Mouse (Mus musculus): ENCODE measurements around the gene Usp43. TPM values are rescaled to one million over a fixed set of nuclear protein-coding genes. Genes with fewer than 3 reads are reported as not detected.
A peak's percentile ranks its signal among the peaks of the same experiment; 100 is the strongest.

Usp43 gene
- polyA plus RNA-seq, 1 experiment from 2014 or later = 0.16 TPM

- Histone ChIP-seq H3K4me1 (replicated peaks; ENCODE audit: control insufficient read depth, insufficient read depth, low read length) (no peaks in the 10 kb centered on the region), H3K4me3 (ENCODE audit: low read depth, low read length) (no peak overlapping the region), H3K36me3 (ENCODE audit: control insufficient read depth, insufficient read depth, low read length) (no peaks in the 10 kb centered on the region), H3K27me3 (replicated peaks; ENCODE audit: control insufficient read depth, insufficient read depth, low read length) (no peaks in the 10 kb centered on the region), H3K27ac (ENCODE audit: low read depth, low read length) (no peak overlapping the region), H3K4me2 (no peak overlapping the region), H3K9ac (ENCODE audit: low read depth, low read length) (no peak overlapping the region), H3K9me3 (ENCODE audit: control insufficient read depth, low read length) (no peaks in the 10 kb centered on the region)
- DNase-seq (ENCODE audit: low spot score) (no peak), ATAC-seq (replicated peaks; ENCODE audit: low FRiP score) (no peak)
- 83% methylated on average over 9 of the region's 9 CpGs for WGBS
Observed at GRCm38 (mm10) chr11:67949475-67949874, 27.5 kb upstream of the Usp43 start.

DNA sequence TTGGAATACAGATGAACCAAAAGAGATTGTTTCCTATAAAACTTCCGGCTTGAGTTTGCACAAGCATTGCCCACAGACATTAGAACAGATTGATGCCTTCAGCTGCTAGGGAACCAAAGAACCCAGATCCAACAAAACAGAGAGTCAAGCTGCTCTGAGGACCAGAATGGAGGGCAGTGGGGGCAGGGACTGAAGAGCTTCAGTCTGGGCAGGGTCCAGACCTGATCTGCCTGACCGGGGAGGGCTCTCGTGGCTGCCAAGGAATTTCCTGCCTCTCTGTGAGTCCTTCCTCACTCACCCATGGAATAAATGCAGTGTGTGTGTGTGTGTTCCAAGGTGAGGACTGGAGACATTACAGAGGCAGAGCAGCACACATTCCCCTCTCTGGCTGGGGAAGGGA, 26.3 kb upstream of the Usp43 start:
- Histone ChIP-seq H3K4me2 (no peak overlapping the region), H3K4me3 (ENCODE audit: low read depth, low read length) (no peak overlapping the region), H3K9ac (ENCODE audit: low read depth, low read length) (no peak overlapping the region), H3K27ac (ENCODE audit: low read depth, low read length) (no peak overlapping the region), H3K9me3 (ENCODE audit: control insufficient read depth, low read length) (no peaks in the 10 kb centered on the region), H3K27me3 (replicated peaks; ENCODE audit: control insufficient read depth, insufficient read depth, low read length) (no peaks in the 10 kb centered on the region), H3K4me1 (replicated peaks; ENCODE audit: control insufficient read depth, insufficient read depth, low read length) (no peaks in the 10 kb centered on the region), H3K36me3 (ENCODE audit: control insufficient read depth, insufficient read depth, low read length) (no peaks in the 10 kb centered on the region)
- ATAC-seq (replicated peaks; ENCODE audit: low FRiP score) (no peak), DNase-seq (ENCODE audit: low spot score) (peak; percentile 18)
- 54% methylated on average over 3 of the region's 3 CpGs for WGBS

DNA sequence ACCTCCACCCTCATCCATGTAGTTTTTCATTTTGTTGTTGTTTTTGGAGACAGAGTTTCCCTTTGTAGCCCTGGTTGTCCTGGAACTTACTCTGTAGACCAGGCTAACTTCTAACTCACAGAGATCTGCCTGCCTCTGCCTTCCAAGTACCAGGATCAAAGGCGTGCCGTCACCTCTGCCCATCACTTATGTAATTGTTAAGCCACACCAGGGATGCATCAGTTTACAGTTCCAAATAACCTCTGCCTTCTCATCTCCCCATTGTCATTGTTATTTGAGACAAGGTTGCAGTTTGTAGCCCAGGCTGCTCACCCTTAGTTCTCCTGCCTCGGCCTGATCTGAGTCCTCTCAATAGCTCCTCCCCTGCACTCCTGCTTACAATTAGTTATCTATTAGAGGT, 10.2 kb upstream of the Usp43 start:
- H3K4me2 ChIP-seq = no peak overlapping the region
- H3K4me1 ChIP-seq (replicated peaks; ENCODE audit: control insufficient read depth, insufficient read depth, low read length) = no peaks in the 10 kb centered on the region
- no peaks in the 10 kb centered on the region for H3K36me3 ChIP-seq (ENCODE audit: control insufficient read depth, insufficient read depth, low read length)
- no peak for DNase-seq (ENCODE audit: low spot score)
- no peaks in the 10 kb centered on the region for H3K9me3 ChIP-seq (ENCODE audit: control insufficient read depth, low read length)
- no peak overlapping the region for H3K27ac ChIP-seq (ENCODE audit: low read depth, low read length)
- no peaks in the 10 kb centered on the region; the same call in 1 of the 2 replicates for H3K27me3 ChIP-seq (replicated peaks; ENCODE audit: control insufficient read depth, insufficient read depth, low read length)
- H3K4me3 ChIP-seq (ENCODE audit: low read depth, low read length) = no peak overlapping the region
- no peak overlapping the region for H3K9ac ChIP-seq (ENCODE audit: low read depth, low read length)
- 83% methylated on average over 3 of the region's 3 CpGs for WGBS
- no peak for ATAC-seq (replicated peaks; ENCODE audit: low FRiP score)

DNA sequence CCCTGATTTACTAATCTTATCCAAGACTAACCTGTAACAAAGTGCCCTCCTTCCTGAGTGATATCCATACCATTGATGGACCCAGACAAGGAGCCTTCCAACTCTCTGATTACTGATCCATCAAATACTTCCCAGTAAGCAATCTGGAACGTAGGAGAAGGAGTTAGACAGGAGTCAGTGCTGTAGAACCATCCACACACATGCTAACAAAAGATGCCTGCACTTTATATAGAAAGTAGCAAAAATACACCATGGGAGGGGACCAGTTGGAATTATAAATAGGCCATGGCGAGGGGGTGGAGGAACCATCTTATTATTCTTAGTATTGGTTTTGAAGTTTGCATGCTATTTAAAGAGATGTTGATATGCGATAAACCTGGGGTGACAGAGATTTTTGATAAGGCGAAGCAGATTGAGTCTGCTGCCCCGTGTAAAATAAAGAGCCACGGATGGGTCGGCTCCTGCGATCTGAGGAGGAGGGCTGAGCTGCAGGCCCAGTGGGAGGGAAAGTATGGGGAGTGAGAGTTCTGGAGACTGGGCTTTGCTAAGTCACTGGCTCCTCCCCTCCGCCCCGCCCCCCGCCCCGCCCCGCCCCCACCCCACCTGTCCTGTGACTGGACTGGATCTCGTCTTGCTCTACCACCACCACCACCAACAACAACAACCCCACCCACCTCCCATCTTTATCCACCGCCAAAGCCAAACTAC, 4.5 kb upstream of the Usp43 start:
- no peak overlapping the region for H3K4me3 ChIP-seq (ENCODE audit: low read depth, low read length)
- ATAC-seq (replicated peaks; ENCODE audit: low FRiP score) (no peak), DNase-seq (ENCODE audit: low spot score) (no peak)
- H3K36me3 ChIP-seq (ENCODE audit: control insufficient read depth, insufficient read depth, low read length) = no peaks in the 10 kb centered on the region
- H3K4me2 ChIP-seq = no peak overlapping the region
- 17% methylated on average over 15 of the region's 15 CpGs for WGBS
- no peak overlapping the region for H3K9ac ChIP-seq (ENCODE audit: low read depth, low read length)
- peaks cover 9% of the 10 kb centered on the region for H3K27me3 ChIP-seq (replicated peaks; ENCODE audit: control insufficient read depth, insufficient read depth, low read length)
- no peaks in the 10 kb centered on the region; the same call in 1 of the 2 replicates for H3K4me1 ChIP-seq (replicated peaks; ENCODE audit: control insufficient read depth, insufficient read depth, low read length)
- no peaks in the 10 kb centered on the region for H3K9me3 ChIP-seq (ENCODE audit: control insufficient read depth, low read length)
- no peak overlapping the region for H3K27ac ChIP-seq (ENCODE audit: low read depth, low read length)

DNA sequence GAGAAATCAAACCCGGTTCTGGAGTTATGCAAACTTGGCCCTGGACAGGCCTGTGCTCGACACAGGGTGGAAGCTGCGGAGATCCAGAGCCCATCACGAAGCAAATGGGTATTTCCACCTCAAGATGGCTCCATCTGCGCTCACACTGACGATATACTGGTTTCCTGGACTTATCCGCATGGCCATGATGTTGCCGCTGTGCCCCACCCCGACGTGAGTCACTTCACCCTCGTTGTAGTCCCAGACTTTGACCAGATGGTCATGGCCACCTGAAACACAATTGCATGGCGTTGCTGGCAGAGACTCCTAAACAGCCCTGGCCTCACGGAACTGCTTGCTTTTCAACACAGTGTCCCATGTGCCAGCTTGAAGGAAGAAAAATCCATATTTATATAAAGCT, 3.0 kb upstream of the Usp43 start:
- WGBS = 82% methylated on average over 13 of the region's 13 CpGs
- H3K4me1 ChIP-seq (replicated peaks; ENCODE audit: control insufficient read depth, insufficient read depth, low read length) = no peaks in the 10 kb centered on the region; the same call in 1 of the 2 replicates
- no peak overlapping the region for H3K27ac ChIP-seq (ENCODE audit: low read depth, low read length)
- no peak overlapping the region for H3K4me3 ChIP-seq (ENCODE audit: low read depth, low read length)
- H3K9me3 ChIP-seq (ENCODE audit: control insufficient read depth, low read length) = no peaks in the 10 kb centered on the region
- DNase-seq (ENCODE audit: low spot score) (no peak), ATAC-seq (replicated peaks; ENCODE audit: low FRiP score) (no peak)
- H3K4me2 ChIP-seq = no peak overlapping the region
- no peaks in the 10 kb centered on the region for H3K36me3 ChIP-seq (ENCODE audit: control insufficient read depth, insufficient read depth, low read length)
- peaks cover 24% of the 10 kb centered on the region for H3K27me3 ChIP-seq (replicated peaks; ENCODE audit: control insufficient read depth, insufficient read depth, low read length)
- H3K9ac ChIP-seq (ENCODE audit: low read depth, low read length) = no peak overlapping the region

DNA sequence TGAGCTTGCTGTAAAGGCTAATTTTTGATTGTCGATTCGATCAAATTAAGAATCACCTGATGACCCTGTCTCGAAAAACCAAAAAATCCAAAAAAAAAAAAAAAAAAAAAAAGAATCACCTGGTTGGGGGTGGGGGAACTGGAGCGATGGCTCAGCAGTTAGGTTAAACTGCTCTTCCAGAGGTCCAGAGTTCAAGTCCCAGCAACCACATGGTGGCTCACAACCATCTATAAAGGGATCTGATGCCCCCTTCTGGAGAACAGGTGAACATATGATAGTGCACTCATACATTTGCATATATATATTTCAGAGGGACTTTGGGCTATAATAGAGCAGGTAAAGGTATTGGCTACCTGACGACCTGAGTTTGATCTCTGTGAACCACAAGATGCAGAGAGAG, 1.8 kb upstream of the Usp43 start:
- Histone ChIP-seq H3K27ac (ENCODE audit: low read depth, low read length) (no peak overlapping the region), H3K4me1 (replicated peaks; ENCODE audit: control insufficient read depth, insufficient read depth, low read length) (no peaks in the 10 kb centered on the region; the same call in 1 of the 2 replicates), H3K4me3 (ENCODE audit: low read depth, low read length) (no peak overlapping the region), H3K36me3 (ENCODE audit: control insufficient read depth, insufficient read depth, low read length) (no peaks in the 10 kb centered on the region), H3K27me3 (replicated peaks; ENCODE audit: control insufficient read depth, insufficient read depth, low read length) (peaks cover 33% of the 10 kb centered on the region), H3K9ac (ENCODE audit: low read depth, low read length) (no peak overlapping the region), H3K4me2 (no peak overlapping the region), H3K9me3 (ENCODE audit: control insufficient read depth, low read length) (no peaks in the 10 kb centered on the region)
- WGBS = 90% methylated on average over 5 of the region's 5 CpGs
- DNase-seq (ENCODE audit: low spot score) (no peak), ATAC-seq (replicated peaks; ENCODE audit: low FRiP score) (no peak)

DNA sequence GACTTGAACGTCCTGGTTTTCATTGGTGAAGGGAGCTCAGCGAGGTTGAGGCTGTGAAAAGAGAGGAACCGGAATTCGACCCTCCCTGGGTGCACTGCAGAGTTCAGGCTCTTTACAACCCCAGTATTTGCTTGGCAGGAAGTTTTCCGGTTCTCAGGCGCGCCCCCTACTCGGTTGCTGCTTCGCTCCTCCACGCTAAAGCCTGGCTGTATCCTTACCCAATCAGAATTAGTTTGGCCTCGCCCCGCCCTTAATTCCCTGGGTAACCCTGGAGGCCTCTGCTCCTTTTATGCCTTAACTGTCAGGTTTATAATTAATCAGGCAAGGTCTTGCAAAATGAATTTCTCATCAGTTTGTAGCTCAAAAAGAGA, 787 bp upstream of the Usp43 start:
- under 1% methylated on average over 12 of the region's 12 CpGs for WGBS
- Histone ChIP-seq H3K4me2 (peak overlapping the region; percentile 99), H3K27me3 (replicated peaks; ENCODE audit: control insufficient read depth, insufficient read depth, low read length) (peaks cover 33% of the 10 kb centered on the region), H3K4me3 (ENCODE audit: low read depth, low read length) (peak overlapping the region; percentile 69), H3K4me1 (replicated peaks; ENCODE audit: control insufficient read depth, insufficient read depth, low read length) (no peaks in the 10 kb centered on the region; the same call in 1 of the 2 replicates), H3K36me3 (ENCODE audit: control insufficient read depth, insufficient read depth, low read length) (no peaks in the 10 kb centered on the region), H3K9me3 (ENCODE audit: control insufficient read depth, low read length) (no peaks in the 10 kb centered on the region), H3K9ac (ENCODE audit: low read depth, low read length) (no peak overlapping the region), H3K27ac (ENCODE audit: low read depth, low read length) (no peak overlapping the region)
- DNase-seq (ENCODE audit: low spot score) (peak; percentile 51), ATAC-seq (replicated peaks; ENCODE audit: low FRiP score) (peak; percentile 74)

- peak overlapping the region; percentile 69 for H3K4me3 ChIP-seq (ENCODE audit: low read depth, low read length)
- no peak overlapping the region for H3K27ac ChIP-seq (ENCODE audit: low read depth, low read length)
- no peak for ATAC-seq (replicated peaks; ENCODE audit: low FRiP score)
- WGBS = 2% methylated on average over 47 of the region's 47 CpGs
- no peaks in the 10 kb centered on the region for H3K9me3 ChIP-seq (ENCODE audit: control insufficient read depth, low read length)
- peak overlapping the region; percentile 99 for H3K4me2 ChIP-seq
- no peaks in the 10 kb centered on the region for H3K36me3 ChIP-seq (ENCODE audit: control insufficient read depth, insufficient read depth, low read length)
- peaks cover 33% of the 10 kb centered on the region for H3K27me3 ChIP-seq (replicated peaks; ENCODE audit: control insufficient read depth, insufficient read depth, low read length)
- peak overlapping the region; percentile 3; the same call in 1 of the 2 replicates for H3K9ac ChIP-seq (ENCODE audit: low read depth, low read length)
- DNase-seq (ENCODE audit: low spot score) = peak; percentile 49
- no peaks in the 10 kb centered on the region; the same call in 1 of the 2 replicates for H3K4me1 ChIP-seq (replicated peaks; ENCODE audit: control insufficient read depth, insufficient read depth, low read length)
Observed at GRCm38 (mm10) chr11:67921091-67921826, 694 bp downstream of the Usp43 start.

Measured in liver, embryonic 11.5 days (tissue).